Mouse (Mus musculus) hindbrain, embryonic 16.5 days (tissue): Measurements from ENCODE around the gene Frmd6. TPM values are rescaled to one million over a fixed set of nuclear protein-coding genes. Genes with fewer than 3 reads are reported as not detected.
A peak's percentile ranks its signal among the peaks of the same experiment; 100 is the strongest.

Source experiments
- ATAC-seq: fragments of 200-750 bp; cut with Nextera tagmentation; 2 replicates; pipeline ENCODE4 v1.8.0; 2017; ENCODE audit warnings: moderate TSS enrichment, moderate library complexity
- H3K27ac ChIP-seq: fragments of 300-500 bp; sonication (generic); 2 replicates; pipeline ENCODE4 v1.5.1; 2014; ENCODE audit warnings: low read depth, mild to moderate bottlenecking, control low read depth, low read length, moderate library complexity
- H3K27me3 ChIP-seq: fragments of 300-500 bp; sonication (generic); replicated peaks from 2 replicates; pipeline ENCODE4 v1.6.1; 2014; ENCODE audit warnings: low read length; ENCODE audit not compliant: control insufficient read depth, insufficient read depth
- H3K36me3 ChIP-seq: fragments of 300-500 bp; sonication (generic); 2 replicates; pipeline ENCODE4 v1.6.1; 2014; ENCODE audit warnings: mild to moderate bottlenecking, low read length, moderate library complexity, mixed read lengths; ENCODE audit not compliant: control insufficient read depth, insufficient read depth
- H3K4me1 ChIP-seq: fragments of 300-500 bp; sonication (generic); 2 replicates; pipeline ENCODE4 v1.6.1; 2014; ENCODE audit warnings: low read depth, low read length; ENCODE audit not compliant: control insufficient read depth, insufficient read depth
- H3K4me2 ChIP-seq: fragments of 300-500 bp; sonication (generic); 2 replicates; pipeline ENCODE4 v1.6.1; 2014; ENCODE audit warnings: mild to moderate bottlenecking, low read length, control low read depth, moderate library complexity
- H3K4me3 ChIP-seq: fragments of 300-500 bp; sonication (generic); 2 replicates; pipeline ENCODE4 v1.5.1; 2014; ENCODE audit warnings: mild to moderate bottlenecking, low read length, control low read depth, moderate library complexity
- H3K9ac ChIP-seq: fragments of 300-500 bp; sonication (generic); 2 replicates; pipeline ENCODE4 v1.6.1; 2014; ENCODE audit warnings: low read depth, mild to moderate bottlenecking, control low read depth, low read length, moderate library complexity
- H3K9me3 ChIP-seq: fragments of 300-500 bp; sonication (generic); 2 replicates; pipeline ENCODE4 v1.6.1; 2014; ENCODE audit warnings: mild to moderate bottlenecking, low read length, moderate library complexity; ENCODE audit not compliant: control insufficient read depth
- whole genome bisulfite sequencing: fragments of 180-500 bp; shearing (Covaris S2); extraction: QIAGEN DNeasy Blood & Tissue Kit; methylation state at CpG from one replicate; pipeline ENCODE4 v1.1.7; 2014; 5-methylcytosine and 5-hydroxymethylcytosine counted together
- polyA plus RNA-seq: library from polyadenylated mRNA; unstranded; fragments of >200 nt; fragmentation: Nextera tagmentation; extraction: Ambion mirVana; gene quantifications from 2 replicates; pipeline ENCODE4 v1.2.1, GENCODE M21; 2015

Frmd6 gene
- polyA plus RNA-seq, 1 experiment from 2014 or later: 6.9 TPM

DNA sequence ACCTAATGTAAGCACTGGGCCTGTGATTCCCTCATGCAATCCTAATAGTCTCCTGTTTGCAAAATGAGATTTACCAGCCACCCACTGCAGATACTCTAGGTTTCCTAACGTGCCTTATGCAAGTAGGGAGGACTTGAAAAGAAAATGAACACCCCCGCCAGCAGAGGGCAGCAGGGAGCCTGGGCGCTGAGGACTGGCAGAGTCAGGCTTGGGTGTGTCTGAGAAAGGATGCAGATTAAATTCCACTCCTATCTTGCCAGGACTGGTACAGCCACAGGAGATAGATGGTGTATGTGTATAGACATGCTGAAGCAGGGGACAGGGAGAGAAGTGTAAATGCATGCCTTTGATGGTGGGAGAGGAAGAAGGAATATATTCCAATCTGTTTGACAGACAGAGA lies 88.1 kb downstream of the Frmd6 start:
- H3K9me3 ChIP-seq: no peaks in the 10 kb centered on the region
- no peak for ATAC-seq
- H3K27me3 ChIP-seq: no peaks in the 10 kb centered on the region
- H3K4me3 ChIP-seq: no peak overlapping the region
- H3K36me3 ChIP-seq: no peaks in the 10 kb centered on the region
- no peak overlapping the region for H3K4me2 ChIP-seq
- H3K4me1 ChIP-seq: no peaks in the 10 kb centered on the region
- H3K9ac ChIP-seq: no peak overlapping the region
- 46% methylated on average over 3 of the region's 3 CpGs for WGBS
- no peak overlapping the region for H3K27ac ChIP-seq

DNA sequence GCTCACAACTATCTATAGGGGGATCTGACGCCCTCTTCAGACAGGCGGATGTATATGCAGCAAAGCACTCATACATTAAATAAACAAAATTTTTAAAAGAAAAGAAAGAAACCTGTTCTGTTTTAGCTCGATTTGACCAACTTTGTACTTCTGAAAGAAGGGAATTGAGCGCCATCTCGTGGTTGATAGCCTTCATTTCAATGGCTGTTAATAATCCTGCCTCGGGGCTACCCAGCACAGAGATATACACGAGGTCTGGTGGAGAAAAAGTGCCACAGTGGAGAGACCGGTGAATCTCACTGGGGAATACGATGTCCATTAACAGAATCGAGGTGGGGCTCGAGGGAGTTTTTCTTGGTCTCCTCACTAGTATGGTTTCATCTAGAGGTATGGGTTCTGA lies 89.1 kb downstream of the Frmd6 start:
- no peaks in the 10 kb centered on the region for H3K4me1 ChIP-seq
- no peak overlapping the region for H3K4me2 ChIP-seq
- no peaks in the 10 kb centered on the region for H3K36me3 ChIP-seq
- H3K27ac ChIP-seq: no peak overlapping the region
- ATAC-seq: no peak
- H3K27me3 ChIP-seq: no peaks in the 10 kb centered on the region
- H3K4me3 ChIP-seq: no peak overlapping the region
- 59% methylated on average over 11 of the region's 11 CpGs for WGBS
- no peak overlapping the region for H3K9ac ChIP-seq
- no peaks in the 10 kb centered on the region for H3K9me3 ChIP-seq

DNA sequence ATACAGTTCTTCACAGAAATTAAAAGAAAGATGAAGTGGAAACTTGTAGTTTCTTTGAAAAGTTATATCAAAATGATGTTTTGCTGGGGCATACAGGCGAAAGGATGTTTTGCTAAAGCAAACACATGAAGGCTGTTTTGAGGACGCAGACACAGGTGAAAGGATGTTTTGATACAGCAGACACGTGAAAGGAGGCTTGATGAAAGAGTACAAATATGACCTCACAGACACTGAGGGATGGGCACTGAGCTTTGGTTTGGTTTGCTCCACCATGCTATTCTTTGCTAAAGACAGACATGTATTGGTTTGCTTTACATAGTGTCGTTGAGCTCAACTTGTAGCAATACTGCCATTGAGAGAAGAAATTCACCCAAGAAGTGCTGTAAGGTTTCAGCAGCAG lies 104.5 kb downstream of the Frmd6 start:
- Histone ChIP-seq H3K4me3 (no peak overlapping the region), H3K27me3 (no peaks in the 10 kb centered on the region), H3K4me2 (no peak overlapping the region), H3K9me3 (no peaks in the 10 kb centered on the region), H3K36me3 (no peaks in the 10 kb centered on the region), H3K9ac (no peak overlapping the region), H3K4me1 (no peaks in the 10 kb centered on the region), H3K27ac (no peak overlapping the region)
- 91% methylated on average over 4 of the region's 4 CpGs for WGBS
- ATAC-seq: no peak

DNA sequence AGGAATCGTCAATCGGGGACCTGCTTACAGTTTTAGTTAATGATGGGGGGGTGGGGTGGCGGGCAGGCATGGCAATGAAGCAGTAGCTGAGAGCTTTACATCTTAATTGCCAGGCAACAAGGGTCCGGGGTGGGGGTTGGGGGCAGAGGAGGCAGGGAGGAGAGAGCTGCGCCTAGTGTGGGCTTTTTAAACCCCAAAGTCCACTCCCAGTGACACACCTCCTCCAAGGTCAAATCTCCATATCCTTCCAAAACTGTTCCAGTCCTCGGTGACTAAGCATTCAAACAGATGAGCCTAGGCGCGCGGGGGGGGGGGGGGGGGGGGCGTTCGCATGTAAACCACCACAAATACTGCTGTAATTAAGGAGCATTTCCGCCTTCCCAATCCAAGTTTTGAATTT lies 111.8 kb downstream of the Frmd6 start:
- Histone ChIP-seq H3K4me1 (no peaks in the 10 kb centered on the region), H3K9ac (peak overlapping the region; percentile 56), H3K27me3 (no peaks in the 10 kb centered on the region), H3K4me2 (peak overlapping the region; percentile 58), H3K27ac (peak overlapping the region; percentile 77), H3K4me3 (peak overlapping the region; percentile 91), H3K9me3 (no peaks in the 10 kb centered on the region), H3K36me3 (no peaks in the 10 kb centered on the region; the same call in 1 of the 2 replicates)
- WGBS: 25% methylated on average over 7 of the region's 12 CpGs
- ATAC-seq: peak; percentile 32

DNA sequence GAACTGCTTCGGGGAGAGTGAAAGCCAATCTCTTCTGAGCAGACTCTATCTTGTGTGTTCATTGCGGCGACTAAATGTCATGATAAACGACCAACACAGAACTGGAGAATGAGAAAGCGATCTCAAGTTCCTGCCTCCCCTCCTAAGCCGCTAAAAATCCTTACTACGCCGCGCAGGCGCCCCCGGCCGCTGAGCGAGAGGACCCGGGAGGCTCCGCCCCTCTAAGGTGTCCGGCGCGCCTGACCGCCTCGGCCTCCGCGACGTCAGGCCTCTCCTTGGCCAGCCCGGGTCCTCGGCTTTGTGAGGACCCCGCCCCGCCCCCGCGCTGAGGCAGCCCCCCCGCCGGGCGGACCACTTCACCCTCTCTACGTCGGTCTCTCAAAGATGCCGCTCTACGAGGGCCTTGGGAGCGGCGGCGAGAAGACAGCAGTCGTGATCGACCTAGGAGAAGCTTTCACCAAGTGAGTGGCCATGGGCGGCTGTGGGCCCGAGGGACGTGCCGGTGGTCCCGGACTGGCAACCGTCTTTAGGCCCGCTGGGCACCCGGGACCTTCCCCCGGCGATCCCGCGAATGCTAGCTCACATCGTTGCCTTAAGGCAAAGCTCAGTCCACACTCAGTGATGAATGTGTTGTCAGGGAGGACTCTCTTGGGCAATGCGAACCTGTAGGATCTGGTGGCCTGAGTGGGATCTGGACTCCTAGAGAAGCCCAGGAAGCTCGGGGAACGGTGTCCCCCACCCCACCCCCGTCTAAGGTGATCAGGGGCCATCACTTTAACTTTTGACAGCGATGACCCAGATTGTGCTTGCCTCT lies 112.5 kb downstream of the Frmd6 start, which contains the start of gene Actr10:
Gene Actr10, plus strand, starts transcription at position 287 of the 814 bp plus-strand sequence.
- peak within 1 kb of the TSS; percentile 94 for H3K9ac ChIP-seq

DNA sequence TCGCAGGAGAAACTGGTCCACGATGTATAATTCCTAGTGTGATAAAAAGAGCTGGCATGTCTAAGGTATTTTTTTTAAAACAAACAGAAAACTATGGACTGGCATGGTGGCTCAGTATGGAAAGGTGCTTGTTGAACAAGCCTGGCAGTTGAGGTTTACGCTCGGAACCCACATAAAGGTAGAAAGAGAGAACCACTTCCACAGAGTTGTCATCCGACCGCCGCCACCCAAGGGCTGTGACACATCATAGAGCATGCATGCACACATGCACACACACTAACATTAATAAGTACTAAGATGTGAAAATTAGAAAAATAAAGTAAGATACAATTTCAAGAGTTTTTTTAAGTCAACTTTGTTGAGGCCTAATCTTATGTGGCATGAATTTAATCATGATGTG lies 115.5 kb downstream of the Frmd6 start:
- Histone ChIP-seq H3K4me1 (no peaks in the 10 kb centered on the region), H3K36me3 (peaks cover 18% of the 10 kb centered on the region), H3K4me2 (no peak overlapping the region), H3K4me3 (no peak overlapping the region), H3K9me3 (no peaks in the 10 kb centered on the region), H3K27me3 (no peaks in the 10 kb centered on the region), H3K9ac (no peak overlapping the region), H3K27ac (no peak overlapping the region)
- 96% methylated on average over 7 of the region's 7 CpGs for WGBS
- no peak for ATAC-seq

More for the DNA sequence above, 112.5 kb downstream of the Frmd6 start, which contains the start of gene Actr10:
- no peaks in the 10 kb centered on the region for H3K4me1 ChIP-seq
- peaks cover 5% of the 10 kb centered on the region for H3K36me3 ChIP-seq
- no peaks in the 10 kb centered on the region for H3K27me3 ChIP-seq
- WGBS: under 1% methylated on average over 52 of the region's 59 CpGs
- H3K9me3 ChIP-seq: no peaks in the 10 kb centered on the region
- peak within 1 kb of the TSS; percentile 79 for H3K4me2 ChIP-seq
- peak within 1 kb of the TSS; percentile 77 for H3K27ac ChIP-seq
- peak; percentile 99 for ATAC-seq
- peak within 1 kb of the TSS; percentile 91 for H3K4me3 ChIP-seq

DNA sequence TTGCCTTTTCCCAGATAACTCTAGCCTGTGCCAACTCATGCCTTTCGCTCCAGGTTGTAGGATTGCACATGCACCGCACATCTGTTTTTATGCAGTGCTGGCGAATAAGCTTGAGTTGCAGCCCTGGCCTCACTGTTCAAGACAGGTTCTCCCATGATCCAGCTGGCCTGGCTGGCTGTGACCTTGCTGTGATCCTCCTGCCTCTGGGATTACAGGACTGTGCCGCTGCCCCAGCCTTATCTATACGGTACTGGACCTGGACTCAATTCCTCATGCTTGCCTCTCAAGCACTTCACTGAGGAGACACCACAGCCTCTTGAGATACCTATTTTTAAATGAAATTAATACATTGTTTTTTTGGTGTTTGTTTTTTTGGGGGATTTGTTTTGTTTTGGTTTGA lies 118.9 kb downstream of the Frmd6 start:
- H3K27me3 ChIP-seq: no peaks in the 10 kb centered on the region
- no peak for ATAC-seq
- no peaks in the 10 kb centered on the region for H3K4me1 ChIP-seq
- no peak overlapping the region for H3K4me3 ChIP-seq
- H3K9ac ChIP-seq: no peak overlapping the region
- 94% methylated on average over 5 of the region's 5 CpGs for WGBS
- no peak overlapping the region for H3K4me2 ChIP-seq
- no peaks in the 10 kb centered on the region for H3K9me3 ChIP-seq
- no peak overlapping the region for H3K27ac ChIP-seq
- H3K36me3 ChIP-seq: peaks cover 26% of the 10 kb centered on the region

DNA sequence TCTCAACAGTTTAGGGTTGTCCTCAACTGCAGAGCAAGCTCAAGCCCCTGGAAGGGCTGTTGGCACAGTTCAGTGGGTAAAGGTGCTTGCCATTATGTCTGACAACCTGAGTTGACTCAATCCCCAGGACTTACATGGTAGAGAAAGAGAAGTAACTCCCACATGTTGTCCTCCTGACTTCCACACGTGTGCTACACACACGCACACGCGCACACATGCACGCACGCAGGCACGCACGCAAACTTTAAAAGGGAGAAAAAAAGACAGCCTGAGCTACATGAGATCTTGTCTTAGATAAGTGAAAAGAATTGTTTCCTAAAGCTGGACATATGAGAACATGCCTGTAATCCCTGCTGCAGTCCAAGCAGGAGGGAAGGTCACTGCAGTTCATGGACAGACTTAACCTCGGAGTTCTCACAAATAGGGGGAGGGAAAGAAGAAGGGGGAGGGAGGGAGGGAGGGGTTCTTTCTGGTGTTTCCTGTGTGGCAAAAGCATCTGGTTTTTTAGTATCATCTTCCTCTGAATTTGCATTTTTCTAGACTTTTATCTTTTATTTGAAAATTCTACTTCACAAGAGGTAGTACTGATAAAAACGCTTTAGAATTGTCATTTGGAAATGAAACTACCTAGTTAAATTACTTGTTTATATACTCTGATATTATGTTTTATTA lies 121.4 kb downstream of the Frmd6 start:
- H3K9me3 ChIP-seq: no peaks in the 10 kb centered on the region
- no peak overlapping the region for H3K27ac ChIP-seq
- no peak overlapping the region for H3K4me2 ChIP-seq
- H3K27me3 ChIP-seq: no peaks in the 10 kb centered on the region
- no peak for ATAC-seq
- no peak overlapping the region for H3K9ac ChIP-seq
- 96% methylated on average over 10 of the region's 10 CpGs for WGBS
- no peaks in the 10 kb centered on the region for H3K4me1 ChIP-seq
- no peak overlapping the region for H3K4me3 ChIP-seq
- H3K36me3 ChIP-seq: peaks cover 32% of the 10 kb centered on the region
